In the genomic region with DNA sequence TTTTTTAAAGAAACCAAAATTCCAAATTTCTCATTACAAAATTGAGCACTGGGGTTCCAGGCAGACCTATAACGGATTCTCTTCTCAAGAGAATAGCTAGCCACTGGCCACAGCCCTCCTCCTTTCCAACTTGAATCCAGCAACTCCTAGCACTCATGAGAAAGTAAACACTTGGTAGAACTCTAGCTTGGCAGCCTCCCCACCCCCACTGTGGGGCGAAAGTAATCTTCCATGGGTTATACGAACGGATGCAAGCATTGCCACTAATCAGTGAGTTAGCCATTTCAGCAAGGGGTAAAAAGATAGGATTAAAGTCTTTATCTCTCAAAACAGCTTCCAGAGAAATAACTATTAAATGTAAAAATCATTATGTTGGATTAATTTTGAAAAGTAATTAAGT, we compare ENCODE assay signal across 28 mouse cellular contexts. TPM values are rescaled to one million over a fixed set of nuclear protein-coding genes. Genes with fewer than 3 reads are reported as not detected.
A peak's percentile ranks its signal among the peaks of the same experiment; 100 is the strongest.
DNase-seq lines count a peak whose midpoint lies in the region; ATAC-seq and TF ChIP-seq lines count a peak whose summit lies in the region.
"Had no signal": no experiment of that assay in that cellular context is flagged by ENCODE, and none has a peak within 500 bp of the region (broad histone marks: within the 10 kb centered on the region; RNA-seq: fewer than 3 reads in every experiment).

No protein-coding gene starts in this region.

- no peak for TF ChIP-seq CTCF in MEL (IDR thresholded peaks at IDR 0.05 in 2 of 3, conservative IDR thresholded peaks at IDR 0.05 in 1 of 3; ENCODE audit: control insufficient read depth in 1 of 3, insufficient read depth in 1 of 3, low read depth in 2 of 3, low read length in 3 of 3, poor library complexity in 1 of 3, severe bottlenecking in 1 of 3)
- no peak for TF ChIP-seq CTCF in liver, postnatal 0 days (IDR thresholded peaks at IDR 0.05; ENCODE audit: low read depth)
- TF ChIP-seq CTCF in cerebellum, adult 2 months (IDR thresholded peaks at IDR 0.05; ENCODE audit: borderline replicate concordance, insufficient read depth, low read depth, low read length) = no peak

- H3K4me1 ChIP-seq in forebrain, embryonic 11.5 days (replicated peaks; ENCODE audit: control insufficient read depth, insufficient read depth, low read length) = peaks cover 8% of the 10 kb centered on the region; the same call in 1 of the 2 replicates
- H3K4me1 ChIP-seq in forebrain, embryonic 10.5 days = peaks cover 66% of the 10 kb centered on the region
- peaks cover 10 to 20% of the 10 kb centered on the region in 2 experiments for H3K4me1 ChIP-seq in MEL (ENCODE audit: control insufficient read depth in 1 of 2, insufficient read depth in 2 of 2, low read length in 2 of 2)
- 0 out of 2 replicates have a peak, but pooled peaks cover 2% of the 10 kb centered on the region for H3K4me1 ChIP-seq in liver, postnatal 0 days (ENCODE audit: insufficient read depth)
- H3K4me1 ChIP-seq in cerebellum, adult 2 months (ENCODE audit: control insufficient read depth, insufficient read depth, low read length) = no peaks in the 10 kb centered on the region

- no peaks in the 10 kb centered on the region for H3K79me2 ChIP-seq in MEL (ENCODE audit: control insufficient read depth, insufficient read depth, low read length, poor library complexity)

- no peak overlapping the region for H3K4me3 ChIP-seq in forebrain, embryonic 11.5 days (ENCODE audit: low read depth, low read length)
- no peak overlapping the region for H3K4me3 ChIP-seq in forebrain, embryonic 10.5 days
- H3K4me3 ChIP-seq in MEL (ENCODE audit: control insufficient read depth in 1 of 2, insufficient read depth in 1 of 2, low read depth in 2 of 2, low read length in 2 of 2) = peak overlapping the region in 1 of 2 experiments; percentile 30; a peak in 2 of 4 replicates
- no peak overlapping the region for H3K4me3 ChIP-seq in liver, postnatal 0 days (ENCODE audit: low read depth, low read length)
- no peak overlapping the region for H3K4me3 ChIP-seq in cerebellum, adult 2 months (replicated peaks; ENCODE audit: insufficient read depth, low read depth, low read length)
- H3K4me3 ChIP-seq: embryonic facial prominence, embryonic 12.5 days; intestine, embryonic 15.5 days; lung, embryonic 15.5 days had no signal

- no peak for ATAC-seq in forebrain, embryonic 11.5 days (replicated peaks; ENCODE audit: low FRiP score)
- ATAC-seq in liver, postnatal 0 days = no peak
- ATAC-seq: forebrain, embryonic 16.5 days; hindbrain, postnatal 0 days; intestine, embryonic 15.5 days; midbrain, embryonic 16.5 days had no signal

- no peaks in the 10 kb centered on the region for H3K27me3 ChIP-seq in forebrain, embryonic 11.5 days (ENCODE audit: control insufficient read depth, insufficient read depth, low read length)
- H3K27me3 ChIP-seq in forebrain, embryonic 10.5 days (ENCODE audit: poor library complexity, severe bottlenecking) = no peaks in the 10 kb centered on the region
- H3K27me3 ChIP-seq in MEL (ENCODE audit: control insufficient read depth in 1 of 2, insufficient read depth in 2 of 2, low read length in 2 of 2) = no peaks in the 10 kb centered on the region
- no peaks in the 10 kb centered on the region for H3K27me3 ChIP-seq in liver, postnatal 0 days (ENCODE audit: insufficient read depth, low read length)
- no peaks in the 10 kb centered on the region for H3K27me3 ChIP-seq in cerebellum, adult 2 months (ENCODE audit: control insufficient read depth, insufficient read depth, low read length)
- H3K27me3 ChIP-seq: CH12.LX; embryonic facial prominence, embryonic 12.5 days; intestine, embryonic 15.5 days; lung, embryonic 15.5 days had no signal

- no peak overlapping the region for H3K9ac ChIP-seq in forebrain, embryonic 11.5 days (ENCODE audit: low read length)
- peak overlapping the region; percentile 12; the same call in 1 of the 2 replicates for H3K9ac ChIP-seq in MEL (ENCODE audit: control insufficient read depth, low read depth, low read length, poor library complexity, severe bottlenecking)
- no peak overlapping the region for H3K9ac ChIP-seq in liver, postnatal 0 days (replicated peaks)
- H3K9ac ChIP-seq: embryonic facial prominence, embryonic 12.5 days; intestine, embryonic 15.5 days; lung, embryonic 15.5 days had no signal

- H3K27ac ChIP-seq in forebrain, embryonic 11.5 days (ENCODE audit: low read depth, low read length) = no peak overlapping the region
- H3K27ac ChIP-seq in forebrain, embryonic 10.5 days = no peak overlapping the region
- H3K27ac ChIP-seq in MEL (ENCODE audit: control insufficient read depth, low read depth, low read length) = peak overlapping the region; percentile 91
- H3K27ac ChIP-seq in liver, postnatal 0 days (ENCODE audit: low read depth) = no peak overlapping the region
- H3K27ac ChIP-seq in cerebellum, adult 2 months (ENCODE audit: insufficient read depth, low read length) = no peak overlapping the region
- H3K27ac ChIP-seq: embryonic facial prominence, embryonic 12.5 days; hindbrain, postnatal 0 days; intestine, embryonic 15.5 days; kidney, postnatal 0 days; lung, embryonic 15.5 days had no signal

- H3K36me3 ChIP-seq in forebrain, embryonic 11.5 days (ENCODE audit: control insufficient read depth, insufficient read depth, low read length) = no peaks in the 10 kb centered on the region; the same call in 1 of the 2 replicates
- H3K36me3 ChIP-seq in forebrain, embryonic 10.5 days (replicated peaks) = peaks cover 3% of the 10 kb centered on the region
- peaks cover 0 to 14% of the 10 kb centered on the region in 2 experiments; a peak in 2 of 4 replicates for H3K36me3 ChIP-seq in MEL (ENCODE audit: control insufficient read depth in 1 of 2, insufficient read depth in 2 of 2, low read length in 2 of 2)
- no peaks in the 10 kb centered on the region for H3K36me3 ChIP-seq in liver, postnatal 0 days (replicated peaks; ENCODE audit: insufficient read depth, low read length)
- H3K36me3 ChIP-seq: embryonic facial prominence, embryonic 12.5 days; intestine, embryonic 15.5 days; lung, embryonic 15.5 days had no signal

- peak in 1 of 2 experiments; percentile 65; a peak in 2 of 4 replicates for TF ChIP-seq EP300 in MEL (IDR thresholded peaks at IDR 0.05; ENCODE audit: low read depth in 1 of 2, low read length in 2 of 2)
- peak; percentile 61; the same call in 1 of the 2 replicates for TF ChIP-seq EP300 in liver, postnatal 0 days (IDR thresholded peaks at IDR 0.05; ENCODE audit: low read depth)

- peak; percentile 50 for DNase-seq in forebrain, embryonic 11.5 days (ENCODE audit: low spot score)
- DNase-seq in forebrain, embryonic 10.5 days (ENCODE audit: extremely low spot score, low spot score) = no peak
- peak; percentile 35 for DNase-seq in MEL (ENCODE audit: low read depth, low spot score)
- no peak for DNase-seq in liver, postnatal 0 days
- DNase-seq in lung, postnatal 14 days = peak; percentile 28
- no peak for DNase-seq in cerebellum, postnatal 36 days
- no peak for DNase-seq in cerebellum, adult 2 months
- no peak for DNase-seq in adrenal gland, adult 8-10 months
- DNase-seq: adrenal gland, postnatal 14 days; cerebellum, adult 11-12 months; cerebellum, postnatal 25 days; heart, postnatal 14 days; kidney, adult 2 months; kidney, postnatal 4 days; left cerebral cortex, postnatal 4 days; spleen, adult 18-20 months; thymus, adult 18-20 months; thymus, postnatal 25 days had no signal

- TF ChIP-seq POLR2A in MEL (IDR thresholded peaks at IDR 0.05; ENCODE audit: control insufficient read depth in 1 of 2, insufficient read depth in 1 of 2, low read depth in 1 of 2, low read length in 2 of 2, poor library complexity in 1 of 2) = no peak
- no peak for TF ChIP-seq POLR2A in cerebellum, adult 2 months (IDR thresholded peaks at IDR 0.05; ENCODE audit: borderline replicate concordance, insufficient read depth, low read length)

- TF ChIP-seq RAD21 in MEL (IDR thresholded peaks at IDR 0.05; ENCODE audit: low read depth, low read length) = no peak

- WGBS in forebrain, embryonic 11.5 days = 49% methylated on average over 4 of the region's 4 CpGs
- WGBS in forebrain, embryonic 10.5 days = 50% methylated on average over 4 of the region's 4 CpGs
- WGBS in liver, postnatal 0 days (ENCODE audit: insufficient replicate concordance) = 58% methylated on average over 4 of the region's 4 CpGs
- WGBS in cerebellum, adult 2 months = 77% methylated on average over 4 of the region's 4 CpGs

- no peaks in the 10 kb centered on the region for H3K9me3 ChIP-seq in forebrain, embryonic 11.5 days (ENCODE audit: control insufficient read depth, low read length)
- H3K9me3 ChIP-seq in forebrain, embryonic 10.5 days = peaks cover 3% of the 10 kb centered on the region
- H3K9me3 ChIP-seq in MEL (replicated peaks; ENCODE audit: insufficient read depth, low read length) = no peaks in the 10 kb centered on the region
- H3K9me3 ChIP-seq in liver, postnatal 0 days (ENCODE audit: low read length) = no peaks in the 10 kb centered on the region
- H3K9me3 ChIP-seq: embryonic facial prominence, embryonic 12.5 days; intestine, embryonic 15.5 days; lung, embryonic 15.5 days had no signal

- H3K4me2 ChIP-seq in forebrain, embryonic 11.5 days (ENCODE audit: low read depth, low read length, severe bottlenecking) = no peak overlapping the region
- H3K4me2 ChIP-seq in liver, postnatal 0 days (ENCODE audit: low read depth, low read length) = no peak overlapping the region
- H3K4me2 ChIP-seq: embryonic facial prominence, embryonic 12.5 days; intestine, embryonic 15.5 days; lung, embryonic 15.5 days had no signal

TF ChIP-seq in MEL, 35 proteins besides CTCF, POLR2A, EP300 and RAD21:
- TF ChIP-seq TCF12 (IDR thresholded peaks at IDR 0.05; ENCODE audit: low read depth, low read length) = peak; percentile 62
- no peak for TF ChIP-seq GATA1 (IDR thresholded peaks at IDR 0.05; ENCODE audit: low read depth, low read length)

RNA-seq across cellular contexts. Expression of a gene that starts 40.9 kb away (rescaled TPM):
- 102 and 121 TPM in 2 replicates for polyA plus RNA-seq in forebrain, embryonic 11.5 days (2014; fragmentation: Nextera tagmentation; extraction: Ambion mirVana)
- polyA plus RNA-seq in forebrain, embryonic 10.5 days (2016; fragmentation: Nextera tagmentation; extraction: Ambion mirVana) = 41.6 and 48.8 TPM in 2 replicates
- total RNA-seq in MEL (2012; rRNA removed) = 0.04 and 0.23 TPM in 2 replicates
- polyA plus RNA-seq in MEL (2012; ENCODE audit: insufficient read depth in 1 of 2, insufficient read length in 2 of 2, low read depth in 1 of 2, low replicate concordance in 2 of 2, missing spikeins in 1 of 2) = under 1 TPM in 1 of 2 experiments, not detected in 1; 0.10 TPM
- polyA plus RNA-seq in liver, postnatal 0 days (2015; fragmentation: Nextera tagmentation; extraction: Ambion mirVana) = 0.64 and 1.3 TPM in 2 replicates
- polyA plus RNA-seq in cerebellum, adult 2 months (2012; rRNA removed) = 13.1 and 14.9 TPM in 2 replicates
- 10 to 100 TPM; 27.6 to 39.9 (median 33.4) TPM for total RNA-seq in adrenal gland, adult 8-10 months (2022)
- total RNA-seq: CH12.LX; neutrophil, adult 5-6 weeks had no signal
- polyA plus RNA-seq: C2C12 had no signal

Comparison
In these comparisons a context has a peak if more than half of its experiments do, and no peak if none do; other contexts are left out.
1. DNase-seq: peak in forebrain, embryonic 11.5 days (single experiment), MEL (single experiment) and lung, postnatal 14 days (single experiment); none in forebrain, embryonic 10.5 days (single experiment), liver, postnatal 0 days (single experiment), cerebellum, postnatal 36 days (0 of 2), cerebellum, adult 2 months (0 of 2) and adrenal gland, adult 8-10 months (single experiment).